Mouse (Mus musculus) macrophage (primary cell): ENCODE measurements around the gene Hipk4. TPM values are rescaled to one million over a fixed set of nuclear protein-coding genes. Genes with fewer than 3 reads are reported as not detected.

Experiments
- H3K27ac ChIP-seq: fragments of 350-480 bp; formaldehyde crosslinking; 2 replicates; pipeline ENCODE4 v1.9.0; 2021
- H3K36me3 ChIP-seq: fragments of 350-480 bp; formaldehyde crosslinking; 2 replicates; pipeline ENCODE4 v1.9.0; 2021; ENCODE audit errors: inconsistent target
- H3K4me3 ChIP-seq: fragments of 350-480 bp; formaldehyde crosslinking; 2 replicates; pipeline ENCODE4 v1.9.0; 2021; ENCODE audit errors: inconsistent target
- H3K79me2 ChIP-seq: fragments of 350-480 bp; formaldehyde crosslinking; 2 replicates; pipeline ENCODE4 v1.9.0; 2021; ENCODE audit errors: inconsistent target
- whole genome bisulfite sequencing: methylation state at CpG from one replicate; pipeline ENCODE4 v1.1.7; 2026; ENCODE audit warnings: inconsistent platforms; ENCODE audit not compliant: missing documents; 5-methylcytosine and 5-hydroxymethylcytosine counted together
- polyA plus RNA-seq: library from polyadenylated mRNA; stranded (reverse); fragments of 250-400 nt; gene quantifications from 3 replicates; pipeline ENCODE4 v1.2.4, GENCODE M21; 2018; ENCODE audit warnings: inconsistent platforms

The Hipk4 gene
- polyA plus RNA-seq, 1 experiment from 2014 or later = 0.04 TPM

- H3K27ac ChIP-seq = no peak overlapping the region
- WGBS = 91% methylated on average over 2 of the region's 2 CpGs
- peaks cover 18% of the 10 kb centered on the region; the same call in 1 of the 2 replicates for H3K79me2 ChIP-seq
- H3K4me3 ChIP-seq = no peak overlapping the region
- peaks cover 30% of the 10 kb centered on the region for H3K36me3 ChIP-seq
Measured at GRCm38 (mm10) chr7:27540521-27540920, 17.5 kb downstream of the Hipk4 start.

GRCm38 (mm10) chr7:27540935-27541334 lies 17.9 kb downstream of the Hipk4 start:
- H3K27ac ChIP-seq = no peak overlapping the region

GRCm38 (mm10) chr7:27541431-27541830 lies 18.4 kb downstream of the Hipk4 start:
- H3K4me3 ChIP-seq = peak overlapping the region; percentile 80; the same call in 1 of the 2 replicates
- peaks cover 18% of the 10 kb centered on the region; the same call in 1 of the 2 replicates for H3K79me2 ChIP-seq
- WGBS = 23% methylated on average over 16 of the region's 16 CpGs
- H3K36me3 ChIP-seq = peaks cover 25% of the 10 kb centered on the region
- no peak overlapping the region for H3K27ac ChIP-seq

More at GRCm38 (mm10) chr7:27540935-27541334, 17.9 kb downstream of the Hipk4 start:
- no peak overlapping the region for H3K4me3 ChIP-seq
- WGBS = 90% methylated on average over 5 of the region's 6 CpGs
- H3K36me3 ChIP-seq = peaks cover 26% of the 10 kb centered on the region
- H3K79me2 ChIP-seq = peaks cover 18% of the 10 kb centered on the region; the same call in 1 of the 2 replicates

- H3K79me2 ChIP-seq = peaks cover 18% of the 10 kb centered on the region; the same call in 1 of the 2 replicates
- WGBS = 48% methylated on average over 5 of the region's 5 CpGs
- peak overlapping the region; percentile 72 for H3K27ac ChIP-seq
- H3K4me3 ChIP-seq = peak overlapping the region; percentile 80
- peaks cover 25% of the 10 kb centered on the region for H3K36me3 ChIP-seq
Measured at GRCm38 (mm10) chr7:27541922-27542321, 18.9 kb downstream of the Hipk4 start.

- 2% methylated on average over 28 of the region's 30 CpGs for WGBS
- peaks cover 21% of the 10 kb centered on the region for H3K36me3 ChIP-seq
- peak overlapping the region; percentile 80 for H3K4me3 ChIP-seq
- peak overlapping the region; percentile 72 for H3K27ac ChIP-seq
- H3K79me2 ChIP-seq = peaks cover 18% of the 10 kb centered on the region; the same call in 1 of the 2 replicates
Measured at GRCm38 (mm10) chr7:27542392-27543033, 19.4 kb downstream of the Hipk4 start.

- Histone ChIP-seq H3K4me3 (peak overlapping the region; percentile 80), H3K36me3 (peaks cover 17% of the 10 kb centered on the region), H3K27ac (peak overlapping the region; percentile 72), H3K79me2 (peaks cover 18% of the 10 kb centered on the region; the same call in 1 of the 2 replicates)
- WGBS = 41% methylated on average over 6 of the region's 6 CpGs
Measured at GRCm38 (mm10) chr7:27543065-27543464, 20.0 kb downstream of the Hipk4 start.

- Histone ChIP-seq H3K79me2 (peaks cover 18% of the 10 kb centered on the region; the same call in 1 of the 2 replicates), H3K27ac (no peak overlapping the region), H3K4me3 (no peak overlapping the region), H3K36me3 (peaks cover 17% of the 10 kb centered on the region)
- 97% methylated on average over 4 of the region's 4 CpGs for WGBS
Measured at GRCm38 (mm10) chr7:27543851-27544250, 20.8 kb downstream of the Hipk4 start.

- peaks cover 11% of the 10 kb centered on the region for H3K36me3 ChIP-seq
- H3K27ac ChIP-seq = peak overlapping the region; percentile 9; the same call in 1 of the 2 replicates
- WGBS = 40% methylated on average over 12 of the region's 12 CpGs
- H3K4me3 ChIP-seq = no peak overlapping the region
- H3K79me2 ChIP-seq = peaks cover 18% of the 10 kb centered on the region; the same call in 1 of the 2 replicates
Measured at GRCm38 (mm10) chr7:27544675-27545370, 21.8 kb downstream of the Hipk4 start.

- H3K27ac ChIP-seq = no peak overlapping the region
- WGBS = 65% methylated on average over 6 of the region's 6 CpGs
- H3K36me3 ChIP-seq = no peaks in the 10 kb centered on the region
- H3K4me3 ChIP-seq = no peak overlapping the region
- peaks cover 14% of the 10 kb centered on the region for H3K79me2 ChIP-seq
Measured at GRCm38 (mm10) chr7:27549597-27549996, 26.5 kb downstream of the Hipk4 start.

- H3K4me3 ChIP-seq = peak overlapping the region; percentile 92; the same call in 1 of the 2 replicates
- peak overlapping the region; percentile 53 for H3K27ac ChIP-seq
- 44% methylated on average over 4 of the region's 5 CpGs for WGBS
- peaks cover 11% of the 10 kb centered on the region; the same call in 1 of the 2 replicates for H3K36me3 ChIP-seq
- peaks cover 36% of the 10 kb centered on the region for H3K79me2 ChIP-seq
Measured at GRCm38 (mm10) chr7:27552070-27552469, 29.0 kb downstream of the Hipk4 start.

GRCm38 (mm10) chr7:27552931-27553513 lies 30.0 kb downstream of the Hipk4 start, which contains the start of the genes Pld3 and 2310022A10Rik:
TSS of gene Pld3 (minus strand) at chr7:27553218.
TSS of gene 2310022A10Rik (plus strand) at chr7:27553233.
- H3K79me2 ChIP-seq = peaks cover 37% of the 10 kb centered on the region
- H3K36me3 ChIP-seq = peaks cover 11% of the 10 kb centered on the region; the same call in 1 of the 2 replicates
- H3K4me3 ChIP-seq = peak within 1 kb of the TSS; percentile 92
- peak within 1 kb of the TSS; percentile 89 for H3K27ac ChIP-seq
- WGBS = under 1% methylated on average over 38 of the region's 41 CpGs

- WGBS = 81% methylated on average over 8 of the region's 8 CpGs
Measured at GRCm38 (mm10) chr7:27560291-27560887, 37.3 kb downstream of the Hipk4 start.

GRCm38 (mm10) chr7:27560978-27561377 lies 37.9 kb downstream of the Hipk4 start:
- H3K36me3 ChIP-seq = peaks cover 39% of the 10 kb centered on the region
- no peak overlapping the region for H3K27ac ChIP-seq
- H3K79me2 ChIP-seq = peaks cover 60% of the 10 kb centered on the region
- 100% methylated on average over 1 of the region's 1 CpGs for WGBS
- no peak overlapping the region for H3K4me3 ChIP-seq

More at GRCm38 (mm10) chr7:27560291-27560887, 37.3 kb downstream of the Hipk4 start:
- Histone ChIP-seq H3K27ac (no peak overlapping the region), H3K79me2 (peaks cover 66% of the 10 kb centered on the region), H3K4me3 (no peak overlapping the region), H3K36me3 (peaks cover 39% of the 10 kb centered on the region)

- H3K27ac ChIP-seq = no peak overlapping the region
- peaks cover 45% of the 10 kb centered on the region for H3K36me3 ChIP-seq
- peaks cover 10% of the 10 kb centered on the region for H3K79me2 ChIP-seq
- H3K4me3 ChIP-seq = no peak overlapping the region
- WGBS = 92% methylated on average over 5 of the region's 5 CpGs
Measured at GRCm38 (mm10) chr7:27569580-27570224, 46.6 kb downstream of the Hipk4 start.
